Mouse (Mus musculus) stomach, embryonic 16.5 days (tissue): ENCODE data around the gene Defb21. TPM values are rescaled to one million over a fixed set of nuclear protein-coding genes. Genes with fewer than 3 reads are reported as not detected.
A peak's percentile ranks its signal among the peaks of the same experiment; 100 is the strongest.

Experiments
- ATAC-seq: fragments of 200-750 bp; cut with Nextera tagmentation; 2 replicates; pipeline ENCODE4 v1.8.0; 2017; ENCODE audit warnings: moderate number of reproducible peaks, moderate TSS enrichment; ENCODE audit not compliant: insufficient read depth, low FRiP score
- H3K27ac ChIP-seq: fragments of 300-500 bp; sonication (generic); 2 replicates; pipeline ENCODE4 v1.5.1; 2014; ENCODE audit warnings: low read length
- H3K27me3 ChIP-seq: fragments of 300-500 bp; sonication (generic); 2 replicates; pipeline ENCODE4 v1.6.1; 2014; ENCODE audit warnings: low read length, control low read depth, mixed read lengths; ENCODE audit not compliant: control insufficient read depth, insufficient read depth
- H3K36me3 ChIP-seq: fragments of 300-500 bp; sonication (generic); 2 replicates; pipeline ENCODE4 v1.6.1; 2014; ENCODE audit warnings: low read length; ENCODE audit not compliant: control insufficient read depth, insufficient read depth
- H3K4me1 ChIP-seq: fragments of 300-500 bp; sonication (generic); 2 replicates; pipeline ENCODE4 v1.6.1; 2014; ENCODE audit warnings: low read length, control low read depth, mixed read lengths; ENCODE audit not compliant: control insufficient read depth, insufficient read depth
- H3K4me2 ChIP-seq: fragments of 300-500 bp; sonication (generic); 2 replicates; pipeline ENCODE4 v1.6.1; 2014; ENCODE audit warnings: low read depth, low read length, mixed read lengths
- H3K4me3 ChIP-seq: fragments of 300-500 bp; sonication (generic); replicated peaks from 2 replicates; pipeline ENCODE4 v1.5.1; 2014; ENCODE audit warnings: mild to moderate bottlenecking, low read length
- H3K9ac ChIP-seq: fragments of 300-500 bp; sonication (generic); 2 replicates; pipeline ENCODE4 v1.6.1; 2014; ENCODE audit warnings: low read length
- H3K9me3 ChIP-seq: fragments of 300-500 bp; sonication (generic); replicated peaks from 2 replicates; pipeline ENCODE4 v1.6.1; 2016; ENCODE audit warnings: low read length, control low read depth; ENCODE audit not compliant: control insufficient read depth
- WGBS: fragments of 180-500 bp; shearing (Covaris S2); extraction: QIAGEN DNeasy Blood & Tissue Kit; methylation state at CpG from one replicate; pipeline ENCODE4 v1.1.7; 2014; 5-methylcytosine and 5-hydroxymethylcytosine counted together
- polyA plus RNA-seq: library from polyadenylated mRNA; unstranded; fragments of >200 nt; fragmentation: Nextera tagmentation; extraction: Ambion mirVana; gene quantifications from 2 replicates; pipeline ENCODE4 v1.2.1, GENCODE M21; 2015

The Defb21 gene
- not detected in 2 replicates for polyA plus RNA-seq

GRCm38 (mm10) chr2:152572114-152572794 lies at the start of gene Defb21:
Gene Defb21, plus strand, starts transcription at chr2:152572744.
- Histone ChIP-seq H3K9me3 (no peaks in the 10 kb centered on the region), H3K9ac (no peak within 1 kb of the TSS), H3K36me3 (no peaks in the 10 kb centered on the region), H3K27me3 (no peaks in the 10 kb centered on the region), H3K4me3 (no peak within 1 kb of the TSS), H3K4me2 (no peak within 1 kb of the TSS), H3K27ac (no peak within 1 kb of the TSS), H3K4me1 (no peaks in the 10 kb centered on the region)
- WGBS = 61% methylated on average over 11 of the region's 11 CpGs
- ATAC-seq = no peak

- Histone ChIP-seq H3K36me3 (no peaks in the 10 kb centered on the region), H3K4me2 (no peak within 1 kb of the TSS), H3K9ac (no peak within 1 kb of the TSS), H3K4me3 (no peak within 1 kb of the TSS), H3K27me3 (no peaks in the 10 kb centered on the region), H3K27ac (no peak within 1 kb of the TSS), H3K9me3 (no peaks in the 10 kb centered on the region), H3K4me1 (no peaks in the 10 kb centered on the region)
- WGBS = 45% methylated on average over 13 of the region's 13 CpGs
- ATAC-seq = no peak
Observed at GRCm38 (mm10) chr2:152539944-152540710, 32.4 kb upstream of the Defb21 start, which contains the start of gene Defb29. Gene Defb29, minus strand, starts transcription at chr2:152540098.

- H3K27ac ChIP-seq = no peak overlapping the region
- H3K4me1 ChIP-seq = no peaks in the 10 kb centered on the region
- no peak overlapping the region for H3K9ac ChIP-seq
- no peaks in the 10 kb centered on the region for H3K27me3 ChIP-seq
- H3K4me3 ChIP-seq = no peak overlapping the region
- ATAC-seq = no peak
- WGBS = 81% methylated on average over 9 of the region's 9 CpGs
- no peaks in the 10 kb centered on the region for H3K9me3 ChIP-seq
- no peak overlapping the region for H3K4me2 ChIP-seq
- H3K36me3 ChIP-seq = no peaks in the 10 kb centered on the region
Observed at GRCm38 (mm10) chr2:152541979-152542378, 30.6 kb upstream of the Defb21 start.

GRCm38 (mm10) chr2:152542897-152543296 lies 29.6 kb upstream of the Defb21 start:
- Histone ChIP-seq H3K4me1 (no peaks in the 10 kb centered on the region), H3K4me2 (no peak overlapping the region), H3K9ac (no peak overlapping the region), H3K9me3 (no peaks in the 10 kb centered on the region), H3K27ac (no peak overlapping the region), H3K27me3 (no peaks in the 10 kb centered on the region), H3K4me3 (no peak overlapping the region), H3K36me3 (no peaks in the 10 kb centered on the region)
- WGBS = 68% methylated on average over 2 of the region's 2 CpGs
- no peak for ATAC-seq

- H3K27ac ChIP-seq = no peak overlapping the region
- no peaks in the 10 kb centered on the region for H3K4me1 ChIP-seq
- H3K4me3 ChIP-seq = no peak overlapping the region
- no peak for ATAC-seq
- H3K27me3 ChIP-seq = no peaks in the 10 kb centered on the region
- H3K9me3 ChIP-seq = no peaks in the 10 kb centered on the region
- 63% methylated on average over 4 of the region's 4 CpGs for WGBS
- no peak overlapping the region for H3K9ac ChIP-seq
- H3K36me3 ChIP-seq = no peaks in the 10 kb centered on the region
- H3K4me2 ChIP-seq = no peak overlapping the region
Observed at GRCm38 (mm10) chr2:152543478-152543877, 29.1 kb upstream of the Defb21 start.

GRCm38 (mm10) chr2:152544691-152545090 lies 27.9 kb upstream of the Defb21 start:
- no peak overlapping the region for H3K9ac ChIP-seq
- H3K4me3 ChIP-seq = no peak overlapping the region
- H3K27me3 ChIP-seq = no peaks in the 10 kb centered on the region
- no peaks in the 10 kb centered on the region for H3K4me1 ChIP-seq
- H3K27ac ChIP-seq = no peak overlapping the region
- peak; percentile 70; the same call in 1 of the 2 replicates for ATAC-seq
- no peaks in the 10 kb centered on the region for H3K9me3 ChIP-seq
- WGBS = 14% methylated on average over 4 of the region's 4 CpGs
- no peak overlapping the region for H3K4me2 ChIP-seq
- no peaks in the 10 kb centered on the region for H3K36me3 ChIP-seq

- WGBS = 47% methylated on average over 5 of the region's 5 CpGs
- H3K9ac ChIP-seq = no peak overlapping the region
- H3K4me2 ChIP-seq = no peak overlapping the region
- H3K4me1 ChIP-seq = no peaks in the 10 kb centered on the region
- H3K36me3 ChIP-seq = no peaks in the 10 kb centered on the region
- no peaks in the 10 kb centered on the region for H3K9me3 ChIP-seq
- H3K27ac ChIP-seq = no peak overlapping the region
- no peaks in the 10 kb centered on the region for H3K27me3 ChIP-seq
- no peak for ATAC-seq
- H3K4me3 ChIP-seq = no peak overlapping the region
Observed at GRCm38 (mm10) chr2:152548124-152548523, 24.4 kb upstream of the Defb21 start.

- Histone ChIP-seq H3K9me3 (no peaks in the 10 kb centered on the region), H3K36me3 (no peaks in the 10 kb centered on the region), H3K4me2 (peak overlapping the region; percentile 33), H3K9ac (peak overlapping the region; percentile 8; the same call in 1 of the 2 replicates), H3K27ac (no peak overlapping the region), H3K4me3 (peak overlapping the region; percentile 2; the same call in 1 of the 2 replicates), H3K27me3 (no peaks in the 10 kb centered on the region), H3K4me1 (no peaks in the 10 kb centered on the region)
- no peak for ATAC-seq
- whole genome bisulfite sequencing = 10% methylated on average over 16 of the region's 16 CpGs
Observed at GRCm38 (mm10) chr2:152553774-152554423, 18.6 kb upstream of the Defb21 start.

GRCm38 (mm10) chr2:152556655-152557054 lies 15.9 kb upstream of the Defb21 start:
- Histone ChIP-seq H3K9me3 (no peaks in the 10 kb centered on the region), H3K36me3 (no peaks in the 10 kb centered on the region), H3K27me3 (no peaks in the 10 kb centered on the region), H3K27ac (no peak overlapping the region), H3K4me1 (no peaks in the 10 kb centered on the region), H3K4me3 (no peak overlapping the region), H3K4me2 (no peak overlapping the region), H3K9ac (no peak overlapping the region)
- no peak for ATAC-seq
- WGBS = 86% methylated on average over 7 of the region's 7 CpGs
